Mouse (Mus musculus): Measurements from ENCODE around the gene Il1rn. TPM values are rescaled to one million over a fixed set of nuclear protein-coding genes. Genes with fewer than 3 reads are reported as not detected.
A peak's percentile ranks its signal among the peaks of the same experiment; 100 is the strongest.

Il1rn gene
- polyA plus RNA-seq (2014; fragmentation: Nextera tagmentation; extraction: Ambion mirVana): 0.09 and 0.35 TPM in 2 replicates

- Histone ChIP-seq H3K9ac (no peak within 1 kb of the TSS), H3K4me2 (no peak within 1 kb of the TSS), H3K4me1 (ENCODE audit: insufficient read depth) (no peaks in the 10 kb centered on the region), H3K36me3 (ENCODE audit: insufficient read depth) (no peaks in the 10 kb centered on the region), H3K27ac (ENCODE audit: low read depth) (no peak within 1 kb of the TSS), H3K9me3 (ENCODE audit: low read depth, low read length) (no peaks in the 10 kb centered on the region), H3K4me3 (ENCODE audit: low read depth, low read length) (no peak within 1 kb of the TSS), H3K27me3 (ENCODE audit: insufficient read depth, low read length) (no peaks in the 10 kb centered on the region)
- TF ChIP-seq CTCF (IDR thresholded peaks at IDR 0.05; ENCODE audit: low read depth): no peak
- ATAC-seq (ENCODE audit: insufficient read depth) (no peak), DNase-seq (no peak)
- WGBS: 59% methylated on average over 2 of the region's 2 CpGs
These were observed at the start of gene Il1rn for GRCm38 (mm10) chr2:24336545-24336944. Il1rn (plus strand) TSS chr2:24336853.

GRCm38 (mm10) chr2:24290896-24291295, 45.8 kb upstream of the Il1rn start, which contains the start of gene Il1f10:
Il1f10 (plus strand) TSS chr2:24291196.
- Histone ChIP-seq H3K4me2 (no peak within 1 kb of the TSS), H3K4me3 (ENCODE audit: low read depth, low read length) (no peak within 1 kb of the TSS), H3K9ac (no peak within 1 kb of the TSS), H3K4me1 (ENCODE audit: insufficient read depth) (no peaks in the 10 kb centered on the region), H3K36me3 (ENCODE audit: insufficient read depth) (no peaks in the 10 kb centered on the region), H3K27me3 (ENCODE audit: insufficient read depth, low read length) (no peaks in the 10 kb centered on the region), H3K27ac (ENCODE audit: low read depth) (no peak within 1 kb of the TSS), H3K9me3 (ENCODE audit: low read depth, low read length) (no peaks in the 10 kb centered on the region)
- WGBS: 76% methylated on average over 5 of the region's 5 CpGs
- no peak for TF ChIP-seq CTCF (IDR thresholded peaks at IDR 0.05; ENCODE audit: low read depth)
- ATAC-seq (ENCODE audit: insufficient read depth): no peak
- DNase-seq: no peak

- no peak overlapping the region for H3K4me2 ChIP-seq
- H3K9ac ChIP-seq: no peak overlapping the region
- H3K27ac ChIP-seq (ENCODE audit: low read depth): no peak overlapping the region
- H3K4me3 ChIP-seq (ENCODE audit: low read depth, low read length): no peak overlapping the region
- 36% methylated on average over 1 of the region's 1 CpGs for WGBS
- no peaks in the 10 kb centered on the region for H3K9me3 ChIP-seq (ENCODE audit: low read depth, low read length)
- no peak for TF ChIP-seq CTCF (IDR thresholded peaks at IDR 0.05; ENCODE audit: low read depth)
- H3K27me3 ChIP-seq (ENCODE audit: insufficient read depth, low read length): no peaks in the 10 kb centered on the region
- DNase-seq (no peak), ATAC-seq (ENCODE audit: insufficient read depth) (no peak)
- H3K36me3 ChIP-seq (ENCODE audit: insufficient read depth): no peaks in the 10 kb centered on the region
- H3K4me1 ChIP-seq (ENCODE audit: insufficient read depth): no peaks in the 10 kb centered on the region
These were observed 42.0 kb upstream of the Il1rn start for GRCm38 (mm10) chr2:24294616-24295015.

GRCm38 (mm10) chr2:24296837-24297236, 39.8 kb upstream of the Il1rn start:
- H3K9me3 ChIP-seq (ENCODE audit: low read depth, low read length): no peaks in the 10 kb centered on the region
- no peaks in the 10 kb centered on the region for H3K36me3 ChIP-seq (ENCODE audit: insufficient read depth)
- no peak overlapping the region for H3K9ac ChIP-seq
- no peak overlapping the region for H3K27ac ChIP-seq (ENCODE audit: low read depth)
- H3K4me3 ChIP-seq (ENCODE audit: low read depth, low read length): no peak overlapping the region
- no peaks in the 10 kb centered on the region for H3K27me3 ChIP-seq (ENCODE audit: insufficient read depth, low read length)
- H3K4me1 ChIP-seq (ENCODE audit: insufficient read depth): no peaks in the 10 kb centered on the region
- 8% methylated on average over 3 of the region's 3 CpGs for WGBS
- H3K4me2 ChIP-seq: no peak overlapping the region
- ATAC-seq (ENCODE audit: insufficient read depth): no peak
- peak; percentile 89 for DNase-seq
- TF ChIP-seq CTCF (IDR thresholded peaks at IDR 0.05; ENCODE audit: low read depth): peak; percentile 81

GRCm38 (mm10) chr2:24311302-24312001, 25.2 kb upstream of the Il1rn start:
- DNase-seq (no peak), ATAC-seq (ENCODE audit: insufficient read depth) (no peak)
- no peak overlapping the region for H3K9ac ChIP-seq
- 57% methylated on average over 6 of the region's 6 CpGs for WGBS
- H3K4me3 ChIP-seq (ENCODE audit: low read depth, low read length): no peak overlapping the region
- H3K36me3 ChIP-seq (ENCODE audit: insufficient read depth): no peaks in the 10 kb centered on the region
- H3K27me3 ChIP-seq (ENCODE audit: insufficient read depth, low read length): no peaks in the 10 kb centered on the region
- no peak for TF ChIP-seq CTCF (IDR thresholded peaks at IDR 0.05; ENCODE audit: low read depth)
- no peaks in the 10 kb centered on the region for H3K4me1 ChIP-seq (ENCODE audit: insufficient read depth)
- H3K9me3 ChIP-seq (ENCODE audit: low read depth, low read length): no peaks in the 10 kb centered on the region
- H3K27ac ChIP-seq (ENCODE audit: low read depth): no peak overlapping the region
- H3K4me2 ChIP-seq: no peak overlapping the region

GRCm38 (mm10) chr2:24316919-24317318, 19.7 kb upstream of the Il1rn start:
- no peak for DNase-seq
- Histone ChIP-seq H3K36me3 (ENCODE audit: insufficient read depth) (no peaks in the 10 kb centered on the region), H3K9ac (no peak overlapping the region), H3K27ac (ENCODE audit: low read depth) (no peak overlapping the region), H3K4me1 (ENCODE audit: insufficient read depth) (no peaks in the 10 kb centered on the region), H3K4me2 (no peak overlapping the region), H3K4me3 (ENCODE audit: low read depth, low read length) (no peak overlapping the region), H3K27me3 (ENCODE audit: insufficient read depth, low read length) (no peaks in the 10 kb centered on the region), H3K9me3 (ENCODE audit: low read depth, low read length) (no peaks in the 10 kb centered on the region)
- 72% methylated on average over 1 of the region's 1 CpGs for WGBS
- ATAC-seq (ENCODE audit: insufficient read depth): no peak
- TF ChIP-seq CTCF (IDR thresholded peaks at IDR 0.05; ENCODE audit: low read depth): no peak

- Histone ChIP-seq H3K36me3 (ENCODE audit: insufficient read depth) (no peaks in the 10 kb centered on the region), H3K4me2 (no peak overlapping the region), H3K4me3 (ENCODE audit: low read depth, low read length) (no peak overlapping the region), H3K27me3 (ENCODE audit: insufficient read depth, low read length) (no peaks in the 10 kb centered on the region), H3K4me1 (ENCODE audit: insufficient read depth) (no peaks in the 10 kb centered on the region), H3K9me3 (ENCODE audit: low read depth, low read length) (no peaks in the 10 kb centered on the region), H3K9ac (no peak overlapping the region), H3K27ac (ENCODE audit: low read depth) (no peak overlapping the region)
- DNase-seq (no peak), ATAC-seq (ENCODE audit: insufficient read depth) (no peak)
- WGBS: 70% methylated on average over 4 of the region's 4 CpGs
- no peak for TF ChIP-seq CTCF (IDR thresholded peaks at IDR 0.05; ENCODE audit: low read depth)
These were observed 18.6 kb upstream of the Il1rn start for GRCm38 (mm10) chr2:24317919-24318598.

All from lung, embryonic 14.5 days (tissue).